Mouse (Mus musculus): ENCODE measurements at regions not wholly inside any gene's neighbourhood (a gene's known extent, or its start where the extent isn't known, plus 50 kb on each side); places are given as distances from the start of the nearest gene placed in this dataset.
"Not testable (repeated sequence)": the region's sequence is repeated elsewhere in the genome, so short reads cannot be mapped to it uniquely, and the experiment has no call there.

- Histone ChIP-seq H3K36me3 (ENCODE audit: control insufficient read depth, insufficient read depth, low read length) (no peaks in the 10 kb centered on the region), H3K27ac (ENCODE audit: low read depth, low read length) (no peak overlapping the region), H3K4me3 (ENCODE audit: low read depth, low read length) (no peak overlapping the region), H3K9ac (ENCODE audit: low read length) (no peak overlapping the region), H3K4me2 (no peak overlapping the region), H3K27me3 (ENCODE audit: control insufficient read depth, insufficient read depth, low read length) (no peaks in the 10 kb centered on the region), H3K9me3 (ENCODE audit: control insufficient read depth, low read length) (no peaks in the 10 kb centered on the region), H3K4me1 (ENCODE audit: control insufficient read depth, insufficient read depth, low read length) (no peaks in the 10 kb centered on the region)
- 91% methylated on average over 2 of the region's 2 CpGs for WGBS
- ATAC-seq (ENCODE audit: low FRiP score) (no peak), DNase-seq (ENCODE audit: low spot score, missing footprints) (no peak)
These were observed 350.6 kb downstream of the Arl6ip6 start for GRCm38 (mm10) chr2:53542097-53542496.

GRCm38 (mm10) chr2:53574007-53574406 lies 382.5 kb downstream of the Arl6ip6 start:
- H3K27me3 ChIP-seq (ENCODE audit: control insufficient read depth, insufficient read depth, low read length), result no peaks in the 10 kb centered on the region
- no peak overlapping the region for H3K9ac ChIP-seq (ENCODE audit: low read length)
- H3K27ac ChIP-seq (ENCODE audit: low read depth, low read length), result no peak overlapping the region
- WGBS, result 38% methylated on average over 1 of the region's 1 CpGs
- DNase-seq (ENCODE audit: low spot score, missing footprints) (no peak), ATAC-seq (ENCODE audit: low FRiP score) (no peak)
- no peaks in the 10 kb centered on the region for H3K4me1 ChIP-seq (ENCODE audit: control insufficient read depth, insufficient read depth, low read length)
- H3K9me3 ChIP-seq (ENCODE audit: control insufficient read depth, low read length), result no peaks in the 10 kb centered on the region
- no peak overlapping the region for H3K4me2 ChIP-seq
- H3K4me3 ChIP-seq (ENCODE audit: low read depth, low read length), result no peak overlapping the region
- no peaks in the 10 kb centered on the region for H3K36me3 ChIP-seq (ENCODE audit: control insufficient read depth, insufficient read depth, low read length)

GRCm38 (mm10) chr2:53605829-53606228 lies 414.3 kb downstream of the Arl6ip6 start:
- WGBS, result 90% methylated on average over 2 of the region's 2 CpGs
- no peak overlapping the region for H3K4me2 ChIP-seq
- H3K4me1 ChIP-seq (ENCODE audit: control insufficient read depth, insufficient read depth, low read length), result no peaks in the 10 kb centered on the region
- no peak overlapping the region for H3K27ac ChIP-seq (ENCODE audit: low read depth, low read length)
- no peaks in the 10 kb centered on the region for H3K36me3 ChIP-seq (ENCODE audit: control insufficient read depth, insufficient read depth, low read length)
- H3K9me3 ChIP-seq (ENCODE audit: control insufficient read depth, low read length), result no peaks in the 10 kb centered on the region
- no peak for DNase-seq (ENCODE audit: low spot score, missing footprints)
- ATAC-seq (ENCODE audit: low FRiP score), result no peak
- H3K4me3 ChIP-seq (ENCODE audit: low read depth, low read length), result no peak overlapping the region
- no peak overlapping the region for H3K9ac ChIP-seq (ENCODE audit: low read length)
- no peaks in the 10 kb centered on the region for H3K27me3 ChIP-seq (ENCODE audit: control insufficient read depth, insufficient read depth, low read length)

GRCm38 (mm10) chr2:53619681-53620080 lies 428.2 kb downstream of the Arl6ip6 start:
- DNase-seq (ENCODE audit: low spot score, missing footprints) (no peak), ATAC-seq (ENCODE audit: low FRiP score) (no peak)
- Histone ChIP-seq H3K36me3 (ENCODE audit: control insufficient read depth, insufficient read depth, low read length) (no peaks in the 10 kb centered on the region), H3K9me3 (ENCODE audit: control insufficient read depth, low read length) (no peaks in the 10 kb centered on the region), H3K4me2 (no peak overlapping the region), H3K4me3 (ENCODE audit: low read depth, low read length) (no peak overlapping the region), H3K4me1 (ENCODE audit: control insufficient read depth, insufficient read depth, low read length) (no peaks in the 10 kb centered on the region), H3K9ac (ENCODE audit: low read length) (no peak overlapping the region), H3K27me3 (ENCODE audit: control insufficient read depth, insufficient read depth, low read length) (no peaks in the 10 kb centered on the region), H3K27ac (ENCODE audit: low read depth, low read length) (no peak overlapping the region)
- 84% methylated on average over 3 of the region's 3 CpGs for WGBS

- not testable (repeated sequence) for H3K36me3 ChIP-seq (ENCODE audit: control insufficient read depth, insufficient read depth, low read length); H3K27me3 ChIP-seq (ENCODE audit: control insufficient read depth, insufficient read depth, low read length); ATAC-seq (ENCODE audit: low FRiP score); DNase-seq (ENCODE audit: low spot score, missing footprints); H3K4me1 ChIP-seq (ENCODE audit: control insufficient read depth, insufficient read depth, low read length); H3K9me3 ChIP-seq (ENCODE audit: control insufficient read depth, low read length); H3K4me3 ChIP-seq (ENCODE audit: low read depth, low read length); H3K4me2 ChIP-seq; H3K9ac ChIP-seq (ENCODE audit: low read length); H3K27ac ChIP-seq (ENCODE audit: low read depth, low read length)
- WGBS, result 70% methylated on average over 19 of the region's 19 CpGs
These were observed 441.4 kb downstream of the Arl6ip6 start for GRCm38 (mm10) chr2:53632816-53633474.

- ATAC-seq (ENCODE audit: low FRiP score) (no peak), DNase-seq (ENCODE audit: low spot score, missing footprints) (no peak)
- Histone ChIP-seq H3K27me3 (ENCODE audit: control insufficient read depth, insufficient read depth, low read length) (no peaks in the 10 kb centered on the region), H3K27ac (ENCODE audit: low read depth, low read length) (no peak overlapping the region), H3K4me2 (no peak overlapping the region), H3K9ac (ENCODE audit: low read length) (no peak overlapping the region), H3K9me3 (ENCODE audit: control insufficient read depth, low read length) (no peaks in the 10 kb centered on the region), H3K4me3 (ENCODE audit: low read depth, low read length) (no peak overlapping the region), H3K36me3 (ENCODE audit: control insufficient read depth, insufficient read depth, low read length) (no peaks in the 10 kb centered on the region), H3K4me1 (ENCODE audit: control insufficient read depth, insufficient read depth, low read length) (no peaks in the 10 kb centered on the region)
- WGBS, result 81% methylated on average over 6 of the region's 6 CpGs
These were observed 416.6 kb downstream of the Rprm start for GRCm38 (mm10) chr2:53668599-53669372.

- no peak for DNase-seq (ENCODE audit: low spot score, missing footprints)
- WGBS, result 86% methylated on average over 5 of the region's 5 CpGs
- no peak for ATAC-seq (ENCODE audit: low FRiP score)
These were observed 404.9 kb downstream of the Rprm start for GRCm38 (mm10) chr2:53680350-53681011.

GRCm38 (mm10) chr2:53682599-53682998 lies 402.8 kb downstream of the Rprm start:
- H3K4me3 ChIP-seq (ENCODE audit: low read depth, low read length), result no peak overlapping the region
- WGBS, result 15% methylated on average over 4 of the region's 4 CpGs

More at GRCm38 (mm10) chr2:53680350-53681011, 404.9 kb downstream of the Rprm start:
- Histone ChIP-seq H3K4me3 (ENCODE audit: low read depth, low read length) (no peak overlapping the region), H3K27ac (ENCODE audit: low read depth, low read length) (no peak overlapping the region), H3K4me1 (ENCODE audit: control insufficient read depth, insufficient read depth, low read length) (no peaks in the 10 kb centered on the region), H3K9me3 (ENCODE audit: control insufficient read depth, low read length) (no peaks in the 10 kb centered on the region), H3K36me3 (ENCODE audit: control insufficient read depth, insufficient read depth, low read length) (no peaks in the 10 kb centered on the region), H3K27me3 (ENCODE audit: control insufficient read depth, insufficient read depth, low read length) (no peaks in the 10 kb centered on the region), H3K4me2 (no peak overlapping the region), H3K9ac (ENCODE audit: low read length) (no peak overlapping the region)

GRCm38 (mm10) chr2:53687281-53687680 lies 398.1 kb downstream of the Rprm start:
- Histone ChIP-seq H3K9me3 (ENCODE audit: control insufficient read depth, low read length) (no peaks in the 10 kb centered on the region), H3K27ac (ENCODE audit: low read depth, low read length) (no peak overlapping the region), H3K4me1 (ENCODE audit: control insufficient read depth, insufficient read depth, low read length) (no peaks in the 10 kb centered on the region), H3K9ac (ENCODE audit: low read length) (no peak overlapping the region), H3K27me3 (ENCODE audit: control insufficient read depth, insufficient read depth, low read length) (no peaks in the 10 kb centered on the region), H3K36me3 (ENCODE audit: control insufficient read depth, insufficient read depth, low read length) (no peaks in the 10 kb centered on the region), H3K4me3 (ENCODE audit: low read depth, low read length) (no peak overlapping the region), H3K4me2 (no peak overlapping the region)
- 85% methylated on average over 7 of the region's 7 CpGs for WGBS
- DNase-seq (ENCODE audit: low spot score, missing footprints) (no peak), ATAC-seq (ENCODE audit: low FRiP score) (no peak)

More at GRCm38 (mm10) chr2:53682599-53682998, 402.8 kb downstream of the Rprm start:
- H3K9me3 ChIP-seq (ENCODE audit: control insufficient read depth, low read length), result no peaks in the 10 kb centered on the region
- H3K36me3 ChIP-seq (ENCODE audit: control insufficient read depth, insufficient read depth, low read length), result no peaks in the 10 kb centered on the region
- H3K9ac ChIP-seq (ENCODE audit: low read length), result no peak overlapping the region
- no peaks in the 10 kb centered on the region for H3K27me3 ChIP-seq (ENCODE audit: control insufficient read depth, insufficient read depth, low read length)
- no peaks in the 10 kb centered on the region for H3K4me1 ChIP-seq (ENCODE audit: control insufficient read depth, insufficient read depth, low read length)
- no peak overlapping the region for H3K4me2 ChIP-seq
- H3K27ac ChIP-seq (ENCODE audit: low read depth, low read length), result 0 out of 2 replicates have a peak overlapping the region, but pooled peaks have one; percentile 3
- ATAC-seq (ENCODE audit: low FRiP score), result peak; percentile 83
- DNase-seq (ENCODE audit: low spot score, missing footprints), result no peak

All from midbrain, embryonic 11.5 days (tissue).